22 mouse cellular contexts compared by ENCODE assay signal in genomic region chr13:44564705-44565104, GRCm38 (mm10).
A peak's percentile ranks its signal among the peaks of the same experiment; 100 is the strongest.
DNase-seq lines count a peak whose midpoint lies in the region; ATAC-seq and TF ChIP-seq lines count a peak whose summit lies in the region.
"Had no signal": no experiment of that assay in that cellular context is flagged by ENCODE, and none has a peak within 500 bp of the region (broad histone marks: within the 10 kb centered on the region; RNA-seq: fewer than 3 reads in every experiment).

No protein-coding gene starts in this region.

- H3K27ac ChIP-seq in liver, postnatal 0 days (ENCODE audit: low read depth): no peak overlapping the region
- peak overlapping the region; percentile 52; the same call in 1 of the 2 replicates for H3K27ac ChIP-seq in embryonic facial prominence, embryonic 13.5 days
- H3K27ac ChIP-seq: forebrain, embryonic 15.5 days; left cerebral cortex, adult 2 months; limb, embryonic 12.5 days had no signal

- H3K4me1 ChIP-seq in liver, postnatal 0 days (ENCODE audit: insufficient read depth): no peaks in the 10 kb centered on the region
- peaks cover 22% of the 10 kb centered on the region for H3K4me1 ChIP-seq in embryonic facial prominence, embryonic 13.5 days
- H3K4me1 ChIP-seq: forebrain, embryonic 15.5 days had no signal

- peak; percentile 29 for DNase-seq in liver, postnatal 0 days
- no peak for DNase-seq in liver
- DNase-seq in R1 (ENCODE audit: low read depth, low spot score): peak; percentile 49
- DNase-seq in mesoderm, embryonic 11.5 days (ENCODE audit: low read depth, low spot score): peak; percentile 30
- DNase-seq in left cerebral cortex, postnatal 10 days (ENCODE audit: extremely low spot score in 1 of 2, low spot score in 2 of 2): no peak
- no peak for DNase-seq in lung, postnatal 4 days
- DNase-seq: adrenal gland, adult 8-10 months; cerebellum, adult 11 months; cerebellum, postnatal 14 days; heart, postnatal 14 days; kidney, adult 18-20 months; kidney, postnatal 14 days; lung, postnatal 36 days; retina, postnatal 1 day had no signal

- 62% methylated on average over 11 of the region's 11 CpGs for WGBS in liver, postnatal 0 days (ENCODE audit: insufficient replicate concordance)
- WGBS in embryonic facial prominence, embryonic 13.5 days: 30% methylated on average over 11 of the region's 11 CpGs

- no peaks in the 10 kb centered on the region for H3K9me3 ChIP-seq in liver, postnatal 0 days (ENCODE audit: low read length)
- no peaks in the 10 kb centered on the region for H3K9me3 ChIP-seq in embryonic facial prominence, embryonic 13.5 days
- H3K9me3 ChIP-seq: forebrain, embryonic 15.5 days; G1E; limb, embryonic 12.5 days had no signal

- no peak for TF ChIP-seq EP300 in liver, postnatal 0 days (IDR thresholded peaks at IDR 0.05; ENCODE audit: low read depth)

- intact Hi-C loops in left cerebral cortex, postnatal 10 days (cut with DNase I): no loop called here

- H3K27me3 ChIP-seq in liver, postnatal 0 days (ENCODE audit: insufficient read depth, low read length): no peaks in the 10 kb centered on the region
- no peaks in the 10 kb centered on the region for H3K27me3 ChIP-seq in embryonic facial prominence, embryonic 13.5 days
- H3K27me3 ChIP-seq: forebrain, embryonic 15.5 days; limb, embryonic 12.5 days had no signal

- no peaks in the 10 kb centered on the region for H3K36me3 ChIP-seq in liver, postnatal 0 days (replicated peaks; ENCODE audit: insufficient read depth, low read length)
- no peaks in the 10 kb centered on the region for H3K36me3 ChIP-seq in embryonic facial prominence, embryonic 13.5 days
- H3K36me3 ChIP-seq: forebrain, embryonic 15.5 days; G1E; limb, embryonic 12.5 days had no signal

- no peak overlapping the region for H3K9ac ChIP-seq in liver, postnatal 0 days (replicated peaks)
- no peak overlapping the region for H3K9ac ChIP-seq in embryonic facial prominence, embryonic 13.5 days
- H3K9ac ChIP-seq: forebrain, embryonic 15.5 days; limb, embryonic 12.5 days had no signal

- H3K4me3 ChIP-seq in liver, postnatal 0 days (ENCODE audit: low read depth, low read length): no peak overlapping the region
- H3K4me3 ChIP-seq in embryonic facial prominence, embryonic 13.5 days: no peak overlapping the region
- H3K4me3 ChIP-seq: forebrain, embryonic 15.5 days; left cerebral cortex, adult 2 months; limb, embryonic 12.5 days; myocyte had no signal

- no peak overlapping the region for H3K4me2 ChIP-seq in liver, postnatal 0 days (ENCODE audit: low read depth, low read length)
- H3K4me2 ChIP-seq in embryonic facial prominence, embryonic 13.5 days: no peak overlapping the region
- H3K4me2 ChIP-seq: forebrain, embryonic 15.5 days; heart, embryonic 11.5 days; limb, embryonic 12.5 days had no signal

- no peak for TF ChIP-seq CTCF in liver, postnatal 0 days (IDR thresholded peaks at IDR 0.05; ENCODE audit: low read depth)

- ATAC-seq in liver, postnatal 0 days: peak; percentile 36; the same call in 1 of the 2 replicates
- ATAC-seq in embryonic facial prominence, embryonic 13.5 days (ENCODE audit: insufficient number of reproducible peaks, insufficient read depth, low FRiP score, low TSS enrichment, low read depth): no peak
- ATAC-seq: forebrain, embryonic 15.5 days; hindbrain, embryonic 16.5 days had no signal

Comparison
In these comparisons a context has a peak if more than half of its experiments do, and no peak if none do; other contexts are left out.
1. DNase-seq: peak in liver, postnatal 0 days (single experiment), R1 (single experiment) and mesoderm, embryonic 11.5 days (single experiment); none in liver (single experiment), left cerebral cortex, postnatal 10 days (0 of 2) and lung, postnatal 4 days (0 of 2).